Mouse (Mus musculus): ENCODE data around the gene Gm7534.

GRCm38 (mm10) chr4:134155961-134156465 lies 46.8 kb downstream of the Gm7534 start:
- TF ChIP-seq CTCF (IDR thresholded peaks at IDR 0.05; ENCODE audit: low read depth) (no peak), EP300 (optimal IDR thresholded peaks at IDR 0.05) (no peak)

All from stomach, postnatal 0 days (tissue).